ENCODE assay signal across 8 mouse cellular contexts in genomic region chr5:47985901-47986670, GRCm38 (mm10). TPM values are rescaled to one million over a fixed set of nuclear protein-coding genes. Genes with fewer than 3 reads are reported as not detected.
DNase-seq lines count a peak whose midpoint lies in the region; ATAC-seq lines count a peak whose summit lies in the region.

No protein-coding gene starts in this region.

- peak; percentile 48 for ATAC-seq in hindbrain, embryonic 16.5 days
- ATAC-seq in midbrain, embryonic 15.5 days (replicated peaks) = peak; percentile 18

- H3K36me3 ChIP-seq in forebrain, embryonic 10.5 days (replicated peaks) = no peaks in the 10 kb centered on the region
- H3K36me3 ChIP-seq in hindbrain, embryonic 16.5 days (ENCODE audit: control insufficient read depth, insufficient read depth, low read length) = no peaks in the 10 kb centered on the region
- H3K36me3 ChIP-seq in midbrain, embryonic 15.5 days (replicated peaks) = no peaks in the 10 kb centered on the region

- H3K9ac ChIP-seq in hindbrain, embryonic 16.5 days (ENCODE audit: low read depth, low read length) = peak overlapping the region; percentile 83
- H3K9ac ChIP-seq in midbrain, embryonic 15.5 days = peak overlapping the region; percentile 68

- peaks cover 39% of the 10 kb centered on the region for H3K27me3 ChIP-seq in forebrain, embryonic 10.5 days (ENCODE audit: poor library complexity, severe bottlenecking)
- H3K27me3 ChIP-seq in hindbrain, embryonic 16.5 days (replicated peaks; ENCODE audit: control insufficient read depth, insufficient read depth, low read length) = no peaks in the 10 kb centered on the region
- H3K27me3 ChIP-seq in midbrain, embryonic 15.5 days (replicated peaks) = no peaks in the 10 kb centered on the region

- DNase-seq in thymus, postnatal 4 days = peak; percentile 7
- no peak for DNase-seq in thymus, postnatal 25 days
- peak; percentile 62 for DNase-seq in forebrain, embryonic 10.5 days (ENCODE audit: extremely low spot score, low spot score)
- peak; percentile 9 to 22 for DNase-seq in left cerebral cortex, adult 8-10 months (ENCODE audit: low spot score in 2 of 2)
- DNase-seq in yolk sac, embryonic 10.5 days (ENCODE audit: low spot score) = peak; percentile 21
- DNase-seq in thymus, postnatal 36 days = no peak

- H3K4me2 ChIP-seq in hindbrain, embryonic 16.5 days (ENCODE audit: low read length) = peak overlapping the region; percentile 88
- H3K4me2 ChIP-seq in midbrain, embryonic 15.5 days = peak overlapping the region; percentile 91

- no peaks in the 10 kb centered on the region for H3K9me3 ChIP-seq in forebrain, embryonic 10.5 days
- H3K9me3 ChIP-seq in hindbrain, embryonic 16.5 days (ENCODE audit: control insufficient read depth, low read length) = no peaks in the 10 kb centered on the region
- no peaks in the 10 kb centered on the region for H3K9me3 ChIP-seq in midbrain, embryonic 15.5 days

- peak overlapping the region; percentile 91 for H3K27ac ChIP-seq in forebrain, embryonic 10.5 days
- H3K27ac ChIP-seq in hindbrain, embryonic 16.5 days (ENCODE audit: low read depth, low read length) = peak overlapping the region; percentile 14; the same call in 1 of the 2 replicates
- H3K27ac ChIP-seq in midbrain, embryonic 15.5 days = peak overlapping the region; percentile 46

- peaks cover 65% of the 10 kb centered on the region for H3K4me1 ChIP-seq in forebrain, embryonic 10.5 days
- H3K4me1 ChIP-seq in hindbrain, embryonic 16.5 days (ENCODE audit: control insufficient read depth, insufficient read depth, low read depth, low read length) = peaks cover 13% of the 10 kb centered on the region
- peaks cover 33% of the 10 kb centered on the region for H3K4me1 ChIP-seq in midbrain, embryonic 15.5 days

- H3K4me3 ChIP-seq in forebrain, embryonic 10.5 days = peak overlapping the region; percentile 80
- H3K4me3 ChIP-seq in hindbrain, embryonic 16.5 days (ENCODE audit: low read length) = peak overlapping the region; percentile 74
- H3K4me3 ChIP-seq in midbrain, embryonic 15.5 days = peak overlapping the region; percentile 77

- WGBS in forebrain, embryonic 10.5 days = under 1% methylated on average over 48 of the region's 48 CpGs
- WGBS in hindbrain, embryonic 16.5 days = under 1% methylated on average over 48 of the region's 48 CpGs
- 1% methylated on average over 48 of the region's 48 CpGs for WGBS in midbrain, embryonic 15.5 days

RNA-seq across cellular contexts. Expression of gene Slit2, which starts 3.1 kb away (rescaled TPM):
- 23.9 and 29.8 TPM in 2 replicates for polyA plus RNA-seq in forebrain, embryonic 10.5 days (2016; fragmentation: Nextera tagmentation; extraction: Ambion mirVana)
- polyA plus RNA-seq in hindbrain, embryonic 16.5 days (2015; fragmentation: Nextera tagmentation; extraction: Ambion mirVana) = 17.8 and 21.9 TPM in 2 replicates
- 10 to 100 TPM; 25.0 to 50.0 (median 31.9) TPM for total RNA-seq in left cerebral cortex, adult 8-10 months (2022)
- 23.1 and 25.4 TPM in 2 replicates for polyA plus RNA-seq in midbrain, embryonic 15.5 days (2015; fragmentation: Nextera tagmentation; extraction: Ambion mirVana)

Comparison
In these comparisons a context has a peak if more than half of its experiments do, and no peak if none do; other contexts are left out.
1. DNase-seq: peak in thymus, postnatal 4 days (single experiment), forebrain, embryonic 10.5 days (single experiment), left cerebral cortex, adult 8-10 months (2 of 2) and yolk sac, embryonic 10.5 days (single experiment); none in thymus, postnatal 25 days (single experiment) and thymus, postnatal 36 days (0 of 2).
2. H3K27ac ChIP-seq: peak in every context shown above with its lines; median percentile 91 in forebrain, embryonic 10.5 days; 46 in midbrain, embryonic 15.5 days; 14 in hindbrain, embryonic 16.5 days.
3. Peak in every context shown above with its lines, with median percentiles within 50 percentile points of each other: H3K4me3 ChIP-seq.